Mouse (Mus musculus): ENCODE results near the gene Brpf3. TPM values are rescaled to one million over a fixed set of nuclear protein-coding genes. Genes with fewer than 3 reads are reported as not detected.

Gene Brpf3
- polyA plus RNA-seq, 1 experiment from 2014 or later: 9.6 TPM

DNA sequence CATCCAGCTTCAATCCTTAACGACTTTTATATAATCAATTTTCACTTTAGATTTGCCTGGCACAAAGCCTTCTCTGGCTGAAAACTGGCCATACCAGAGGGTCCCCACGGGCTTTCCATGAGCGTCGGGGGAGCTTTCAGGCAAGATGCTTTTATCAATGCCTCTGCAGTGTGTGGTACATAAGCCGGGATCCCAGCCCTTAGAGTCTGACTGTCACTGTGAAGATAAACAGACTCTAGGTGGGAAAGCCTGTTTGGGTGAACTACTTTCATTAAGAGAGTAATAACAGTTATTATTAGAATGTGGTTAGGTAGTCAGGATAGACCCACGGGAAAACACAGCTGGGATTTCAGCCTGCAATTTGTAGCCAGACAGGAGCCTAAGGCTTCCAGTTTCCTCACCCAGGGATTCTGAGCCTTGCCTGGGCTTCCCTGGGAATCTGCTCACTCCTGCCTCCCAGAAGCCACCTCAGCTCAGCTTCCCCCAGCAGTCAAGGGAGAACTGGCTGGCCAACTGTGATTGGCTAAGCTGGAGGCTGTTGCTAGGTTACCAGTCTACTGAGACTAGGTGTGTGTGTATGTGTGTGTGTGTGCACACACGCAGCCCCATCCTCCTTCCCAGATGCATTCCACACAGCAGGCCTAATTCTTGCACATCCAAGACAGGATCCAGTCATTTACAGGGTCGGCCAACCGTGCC is 68.7 kb downstream of the Brpf3 start:
- Histone ChIP-seq H3K27me3 (ENCODE audit: control insufficient read depth, insufficient read depth, low read length) (no peaks in the 10 kb centered on the region), H3K4me3 (ENCODE audit: low read depth, low read length) (no peak overlapping the region), H3K4me2 (ENCODE audit: low read depth, severe bottlenecking) (no peak overlapping the region), H3K4me1 (ENCODE audit: control insufficient read depth, insufficient read depth, low read length) (0 out of 2 replicates have a peak, but pooled peaks cover 4% of the 10 kb centered on the region), H3K9me3 (ENCODE audit: control insufficient read depth, low read length) (no peaks in the 10 kb centered on the region), H3K36me3 (ENCODE audit: control insufficient read depth, insufficient read depth, low read length) (no peaks in the 10 kb centered on the region), H3K27ac (replicated peaks; ENCODE audit: low read depth, low read length) (no peak overlapping the region), H3K9ac (ENCODE audit: low read length) (no peak overlapping the region)
- no peak for DNase-seq (ENCODE audit: low spot score)
- 71% methylated on average over 9 of the region's 9 CpGs for WGBS
- no peak for ATAC-seq (ENCODE audit: insufficient number of reproducible peaks, low FRiP score, low TSS enrichment, low read depth)

DNA sequence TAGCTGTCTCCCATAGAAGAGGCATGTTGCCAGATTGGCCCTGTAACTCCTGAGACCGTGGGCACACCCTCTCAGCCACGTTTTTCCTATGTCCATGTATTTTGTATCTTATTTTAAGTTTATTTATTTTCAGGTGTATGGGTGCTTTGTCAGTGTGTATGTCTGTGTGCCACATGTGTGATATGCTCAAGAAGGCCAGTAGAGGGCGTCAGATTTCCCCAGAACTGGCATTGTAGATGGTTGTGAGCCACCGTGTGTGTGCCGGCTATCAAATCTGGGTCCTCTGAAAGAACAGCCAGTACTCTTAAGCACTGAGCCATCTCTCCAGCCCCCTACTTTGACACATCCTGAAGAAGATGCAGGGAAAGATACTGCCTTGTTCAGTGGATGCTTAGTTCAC is 69.5 kb downstream of the Brpf3 start:
- no peak overlapping the region for H3K4me2 ChIP-seq (ENCODE audit: low read depth, severe bottlenecking)
- H3K4me3 ChIP-seq (ENCODE audit: low read depth, low read length): no peak overlapping the region
- WGBS: 77% methylated on average over 5 of the region's 5 CpGs
- no peaks in the 10 kb centered on the region for H3K27me3 ChIP-seq (ENCODE audit: control insufficient read depth, insufficient read depth, low read length)
- H3K27ac ChIP-seq (replicated peaks; ENCODE audit: low read depth, low read length): no peak overlapping the region
- DNase-seq (ENCODE audit: low spot score): no peak
- H3K36me3 ChIP-seq (ENCODE audit: control insufficient read depth, insufficient read depth, low read length): no peaks in the 10 kb centered on the region
- 0 out of 2 replicates have a peak, but pooled peaks cover 4% of the 10 kb centered on the region for H3K4me1 ChIP-seq (ENCODE audit: control insufficient read depth, insufficient read depth, low read length)
- H3K9ac ChIP-seq (ENCODE audit: low read length): no peak overlapping the region
- no peak for ATAC-seq (ENCODE audit: insufficient number of reproducible peaks, low FRiP score, low TSS enrichment, low read depth)
- H3K9me3 ChIP-seq (ENCODE audit: control insufficient read depth, low read length): no peaks in the 10 kb centered on the region

DNA sequence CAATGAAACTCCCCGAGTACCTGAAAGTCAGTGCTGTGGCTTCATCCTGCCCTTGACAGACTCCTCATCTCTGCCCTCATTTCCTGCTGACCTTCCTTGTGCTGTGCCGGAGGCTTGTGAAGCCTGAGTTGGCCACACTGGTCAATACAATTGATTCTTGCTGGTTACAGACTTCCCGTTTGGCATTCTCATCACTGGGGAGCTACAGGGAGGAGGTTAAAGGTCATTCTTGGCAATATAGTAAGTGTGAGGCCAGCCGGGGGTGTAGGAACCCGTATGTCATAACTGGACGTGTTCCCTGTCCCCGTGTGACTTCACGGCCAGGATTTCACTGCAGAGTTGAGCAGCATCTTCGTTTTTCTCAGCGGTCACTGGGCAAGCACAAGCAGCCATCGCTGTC is 70.9 kb downstream of the Brpf3 start:
- Histone ChIP-seq H3K4me1 (ENCODE audit: control insufficient read depth, insufficient read depth, low read length) (0 out of 2 replicates have a peak, but pooled peaks cover 4% of the 10 kb centered on the region), H3K36me3 (ENCODE audit: control insufficient read depth, insufficient read depth, low read length) (no peaks in the 10 kb centered on the region), H3K4me3 (ENCODE audit: low read depth, low read length) (no peak overlapping the region), H3K9me3 (ENCODE audit: control insufficient read depth, low read length) (no peaks in the 10 kb centered on the region), H3K27me3 (ENCODE audit: control insufficient read depth, insufficient read depth, low read length) (no peaks in the 10 kb centered on the region), H3K9ac (ENCODE audit: low read length) (no peak overlapping the region), H3K27ac (replicated peaks; ENCODE audit: low read depth, low read length) (no peak overlapping the region), H3K4me2 (ENCODE audit: low read depth, severe bottlenecking) (no peak overlapping the region)
- WGBS: 78% methylated on average over 11 of the region's 11 CpGs
- DNase-seq (ENCODE audit: low spot score) (no peak), ATAC-seq (ENCODE audit: insufficient number of reproducible peaks, low FRiP score, low TSS enrichment, low read depth) (no peak)

DNA sequence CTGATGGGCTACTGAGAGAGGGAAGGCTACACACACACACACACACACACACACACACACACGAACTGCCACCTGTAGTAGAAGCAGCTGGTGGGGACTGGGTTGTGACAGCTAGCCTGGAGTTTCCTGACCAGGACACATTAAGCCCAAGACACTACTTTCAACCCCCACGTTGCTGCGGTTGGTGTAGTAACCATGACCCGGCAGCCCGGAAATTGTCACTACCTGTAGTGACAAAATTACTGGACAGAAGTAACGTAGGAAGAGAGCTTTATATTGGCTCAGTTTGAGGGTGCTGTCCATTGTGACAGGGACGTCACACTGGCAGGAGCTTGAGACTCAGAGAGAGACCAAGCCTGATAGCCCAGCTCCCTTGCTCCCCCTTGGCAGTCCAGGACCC is 71.4 kb downstream of the Brpf3 start:
- H3K4me1 ChIP-seq (ENCODE audit: control insufficient read depth, insufficient read depth, low read length): 0 out of 2 replicates have a peak, but pooled peaks cover 4% of the 10 kb centered on the region
- H3K4me3 ChIP-seq (ENCODE audit: low read depth, low read length): no peak overlapping the region
- no peak overlapping the region for H3K27ac ChIP-seq (replicated peaks; ENCODE audit: low read depth, low read length)
- WGBS: 88% methylated on average over 7 of the region's 7 CpGs
- no peaks in the 10 kb centered on the region; the same call in 1 of the 2 replicates for H3K36me3 ChIP-seq (ENCODE audit: control insufficient read depth, insufficient read depth, low read length)
- H3K9ac ChIP-seq (ENCODE audit: low read length): no peak overlapping the region
- H3K27me3 ChIP-seq (ENCODE audit: control insufficient read depth, insufficient read depth, low read length): no peaks in the 10 kb centered on the region
- H3K9me3 ChIP-seq (ENCODE audit: control insufficient read depth, low read length): no peaks in the 10 kb centered on the region
- ATAC-seq (ENCODE audit: insufficient number of reproducible peaks, low FRiP score, low TSS enrichment, low read depth): no peak
- H3K4me2 ChIP-seq (ENCODE audit: low read depth, severe bottlenecking): no peak overlapping the region
- DNase-seq (ENCODE audit: low spot score): no peak

DNA sequence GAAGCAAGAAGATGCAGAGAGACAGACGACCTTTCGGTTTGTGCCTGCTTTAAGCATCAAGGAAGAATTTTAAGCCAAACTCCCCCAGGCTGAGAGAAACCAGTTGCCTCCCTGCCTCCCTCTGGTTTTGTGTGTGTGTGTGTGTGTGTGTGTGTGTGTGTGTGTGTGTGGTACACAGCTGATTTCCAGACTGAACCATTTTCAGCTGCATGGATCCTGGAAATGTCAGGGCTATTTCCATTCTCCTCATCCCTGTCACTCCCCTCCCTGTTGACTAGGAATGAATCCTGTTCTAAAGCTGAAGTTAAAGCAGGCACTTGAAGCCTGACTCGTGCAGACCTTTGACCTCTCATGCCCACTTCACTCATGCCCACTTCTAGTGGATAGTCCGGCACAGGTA is 73.3 kb downstream of the Brpf3 start:
- DNase-seq (ENCODE audit: low spot score) (no peak), ATAC-seq (ENCODE audit: insufficient number of reproducible peaks, low FRiP score, low TSS enrichment, low read depth) (no peak)
- no peak overlapping the region for H3K4me2 ChIP-seq (ENCODE audit: low read depth, severe bottlenecking)
- no peaks in the 10 kb centered on the region for H3K27me3 ChIP-seq (ENCODE audit: control insufficient read depth, insufficient read depth, low read length)
- H3K36me3 ChIP-seq (ENCODE audit: control insufficient read depth, insufficient read depth, low read length): no peaks in the 10 kb centered on the region; the same call in 1 of the 2 replicates
- no peak overlapping the region for H3K27ac ChIP-seq (replicated peaks; ENCODE audit: low read depth, low read length)
- no peak overlapping the region for H3K4me3 ChIP-seq (ENCODE audit: low read depth, low read length)
- H3K4me1 ChIP-seq (ENCODE audit: control insufficient read depth, insufficient read depth, low read length): 0 out of 2 replicates have a peak, but pooled peaks cover 4% of the 10 kb centered on the region
- no peaks in the 10 kb centered on the region for H3K9me3 ChIP-seq (ENCODE audit: control insufficient read depth, low read length)
- 77% methylated on average over 4 of the region's 4 CpGs for WGBS
- H3K9ac ChIP-seq (ENCODE audit: low read length): no peak overlapping the region

DNA sequence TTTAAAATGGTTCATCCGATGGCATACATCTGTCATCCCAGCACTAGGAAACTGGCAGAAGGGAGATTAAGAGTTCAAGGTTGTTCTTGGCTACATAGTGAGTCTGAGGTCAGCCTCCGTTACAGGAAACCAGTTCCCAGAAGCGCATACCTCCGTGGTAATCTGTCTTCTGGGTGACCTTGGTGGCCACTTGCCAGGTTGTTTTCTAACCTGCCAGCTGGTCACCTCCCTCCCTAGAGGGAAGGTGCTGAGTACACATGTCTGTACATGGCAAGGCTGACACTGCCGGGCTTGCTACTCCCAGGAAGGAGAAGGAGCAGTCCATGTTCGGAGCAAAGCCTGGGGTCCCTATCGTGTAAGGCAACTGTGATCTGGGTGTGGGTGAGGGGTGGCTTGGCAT is 73.9 kb downstream of the Brpf3 start:
- H3K4me2 ChIP-seq (ENCODE audit: low read depth, severe bottlenecking): no peak overlapping the region
- H3K4me3 ChIP-seq (ENCODE audit: low read depth, low read length): no peak overlapping the region
- no peaks in the 10 kb centered on the region for H3K4me1 ChIP-seq (ENCODE audit: control insufficient read depth, insufficient read depth, low read length)
- H3K36me3 ChIP-seq (ENCODE audit: control insufficient read depth, insufficient read depth, low read length): no peaks in the 10 kb centered on the region; the same call in 1 of the 2 replicates
- no peak overlapping the region for H3K27ac ChIP-seq (replicated peaks; ENCODE audit: low read depth, low read length)
- no peaks in the 10 kb centered on the region for H3K9me3 ChIP-seq (ENCODE audit: control insufficient read depth, low read length)
- DNase-seq (ENCODE audit: low spot score) (no peak), ATAC-seq (ENCODE audit: insufficient number of reproducible peaks, low FRiP score, low TSS enrichment, low read depth) (no peak)
- H3K9ac ChIP-seq (ENCODE audit: low read length): no peak overlapping the region
- H3K27me3 ChIP-seq (ENCODE audit: control insufficient read depth, insufficient read depth, low read length): no peaks in the 10 kb centered on the region
- WGBS: 78% methylated on average over 7 of the region's 7 CpGs

DNA sequence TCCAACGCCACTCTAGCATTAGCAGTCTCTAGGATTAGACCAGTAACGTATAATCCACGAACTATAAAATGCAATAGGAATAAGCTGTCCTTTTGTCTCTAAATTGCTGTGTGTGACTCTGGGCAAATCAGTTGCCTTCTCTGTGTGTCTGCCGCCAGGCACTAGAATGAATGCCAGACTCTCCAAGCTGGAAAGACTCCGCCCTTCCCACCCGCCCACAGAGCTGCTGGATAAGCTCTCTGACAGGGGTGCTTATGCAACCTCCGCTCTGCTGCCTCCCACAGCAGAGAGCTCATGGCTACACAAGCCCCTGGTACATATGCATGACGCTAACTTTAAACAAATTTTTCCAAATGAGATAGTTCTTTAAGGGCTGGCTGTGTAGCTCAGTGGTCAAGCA is 74.4 kb downstream of the Brpf3 start:
- no peak overlapping the region for H3K4me2 ChIP-seq (ENCODE audit: low read depth, severe bottlenecking)
- no peaks in the 10 kb centered on the region for H3K4me1 ChIP-seq (ENCODE audit: control insufficient read depth, insufficient read depth, low read length)
- no peaks in the 10 kb centered on the region for H3K27me3 ChIP-seq (ENCODE audit: control insufficient read depth, insufficient read depth, low read length)
- DNase-seq (ENCODE audit: low spot score) (peak; percentile 40), ATAC-seq (ENCODE audit: insufficient number of reproducible peaks, low FRiP score, low TSS enrichment, low read depth) (no peak)
- H3K9me3 ChIP-seq (ENCODE audit: control insufficient read depth, low read length): no peaks in the 10 kb centered on the region
- no peak overlapping the region for H3K27ac ChIP-seq (replicated peaks; ENCODE audit: low read depth, low read length)
- no peak overlapping the region for H3K4me3 ChIP-seq (ENCODE audit: low read depth, low read length)
- no peak overlapping the region for H3K9ac ChIP-seq (ENCODE audit: low read length)
- WGBS: 45% methylated on average over 8 of the region's 8 CpGs
- H3K36me3 ChIP-seq (ENCODE audit: control insufficient read depth, insufficient read depth, low read length): no peaks in the 10 kb centered on the region; the same call in 1 of the 2 replicates

DNA sequence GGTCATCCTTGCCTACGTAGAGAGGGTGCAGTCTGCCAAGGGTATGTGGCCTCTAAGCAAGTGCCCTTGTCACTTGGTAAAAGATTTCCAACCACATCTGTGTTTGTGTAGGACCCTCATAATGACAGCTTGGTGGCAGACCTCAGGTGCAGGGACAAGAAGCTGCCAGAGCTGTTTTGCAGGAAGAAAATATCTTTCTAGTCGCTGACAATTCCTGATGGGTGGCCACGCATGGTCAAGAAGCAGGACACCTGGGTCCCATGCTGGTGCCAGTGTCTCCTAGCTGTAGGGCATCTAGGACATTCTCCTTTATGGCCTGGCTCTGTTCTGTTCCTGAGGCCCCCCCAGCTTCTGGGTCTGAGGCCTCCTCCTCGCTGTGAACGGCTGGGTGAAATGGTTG is 75.4 kb downstream of the Brpf3 start:
- WGBS: 69% methylated on average over 5 of the region's 5 CpGs
- H3K4me2 ChIP-seq (ENCODE audit: low read depth, severe bottlenecking): no peak overlapping the region
- ATAC-seq (ENCODE audit: insufficient number of reproducible peaks, low FRiP score, low TSS enrichment, low read depth) (no peak), DNase-seq (ENCODE audit: low spot score) (no peak)
- no peaks in the 10 kb centered on the region for H3K4me1 ChIP-seq (ENCODE audit: control insufficient read depth, insufficient read depth, low read length)
- no peak overlapping the region for H3K4me3 ChIP-seq (ENCODE audit: low read depth, low read length)
- no peaks in the 10 kb centered on the region; the same call in 1 of the 2 replicates for H3K36me3 ChIP-seq (ENCODE audit: control insufficient read depth, insufficient read depth, low read length)
- H3K27me3 ChIP-seq (ENCODE audit: control insufficient read depth, insufficient read depth, low read length): no peaks in the 10 kb centered on the region
- H3K9me3 ChIP-seq (ENCODE audit: control insufficient read depth, low read length): no peaks in the 10 kb centered on the region
- H3K27ac ChIP-seq (replicated peaks; ENCODE audit: low read depth, low read length): no peak overlapping the region
- H3K9ac ChIP-seq (ENCODE audit: low read length): no peak overlapping the region

DNA sequence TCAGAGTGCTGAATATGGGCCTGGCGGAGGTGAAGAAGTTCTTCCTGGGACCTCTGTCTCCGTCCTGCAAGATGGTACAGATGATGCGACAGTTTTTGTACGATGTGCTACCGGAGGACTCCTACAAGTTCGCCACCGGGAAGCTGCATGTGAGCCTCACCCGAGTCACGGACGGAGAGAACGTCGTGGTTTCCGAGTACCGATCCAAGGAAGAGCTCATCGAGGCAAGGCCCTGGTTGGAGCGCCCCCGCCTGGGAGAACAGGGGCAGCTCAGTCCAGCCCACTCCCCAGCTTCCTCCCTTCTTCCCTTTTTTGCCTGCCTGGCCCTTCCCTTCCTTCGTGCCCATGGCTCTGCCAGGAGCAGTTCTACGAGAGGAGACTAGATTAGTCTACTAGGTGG is 75.9 kb downstream of the Brpf3 start:
- no peak overlapping the region for H3K4me3 ChIP-seq (ENCODE audit: low read depth, low read length)
- 18% methylated on average over 19 of the region's 19 CpGs for WGBS
- H3K4me2 ChIP-seq (ENCODE audit: low read depth, severe bottlenecking): no peak overlapping the region; the same call in 1 of the 2 replicates
- no peaks in the 10 kb centered on the region for H3K4me1 ChIP-seq (ENCODE audit: control insufficient read depth, insufficient read depth, low read length)
- H3K9ac ChIP-seq (ENCODE audit: low read length): no peak overlapping the region
- H3K9me3 ChIP-seq (ENCODE audit: control insufficient read depth, low read length): no peaks in the 10 kb centered on the region
- no peaks in the 10 kb centered on the region; the same call in 1 of the 2 replicates for H3K36me3 ChIP-seq (ENCODE audit: control insufficient read depth, insufficient read depth, low read length)
- ATAC-seq (ENCODE audit: insufficient number of reproducible peaks, low FRiP score, low TSS enrichment, low read depth) (no peak), DNase-seq (ENCODE audit: low spot score) (peak; percentile 66)
- no peaks in the 10 kb centered on the region for H3K27me3 ChIP-seq (ENCODE audit: control insufficient read depth, insufficient read depth, low read length)
- no peak overlapping the region for H3K27ac ChIP-seq (replicated peaks; ENCODE audit: low read depth, low read length)

Measured in limb, embryonic 11.5 days (tissue).